Mouse (Mus musculus): Measurements from ENCODE around the gene Spsb4.

DNA sequence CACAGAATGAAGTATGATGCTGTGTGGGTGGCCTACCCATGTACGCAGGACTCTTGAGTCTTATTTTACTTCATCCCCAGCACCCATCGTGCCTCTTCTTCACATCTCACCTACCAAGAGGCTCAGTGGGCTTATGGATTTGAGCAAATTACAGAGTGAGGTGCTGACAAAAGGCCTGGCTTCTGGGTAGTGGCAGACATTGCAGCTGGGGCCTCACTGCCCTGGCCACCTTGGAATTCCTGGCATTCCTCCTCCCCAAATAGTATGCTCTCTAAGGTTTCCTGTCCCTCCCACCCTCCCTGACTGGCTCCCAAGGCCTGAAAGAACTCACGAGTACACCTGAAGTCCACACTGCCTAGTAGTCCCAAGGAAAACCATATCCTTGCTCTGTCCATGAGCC, 35.7 kb downstream of the Spsb4 start:
- TF ChIP-seq CTCF (IDR thresholded peaks at IDR 0.05; ENCODE audit: low read depth, low read length) (no peak), POLR2AphosphoS5 (IDR thresholded peaks at IDR 0.05; ENCODE audit: insufficient replicate concordance, low read depth, low read length) (no peak), TAL1 (conservative IDR thresholded peaks at IDR 0.05; ENCODE audit: low read depth, low read length) (no peak)

All from G1E (cell line).